ENCODE assay signal across 18 mouse cellular contexts in the genomic region with DNA sequence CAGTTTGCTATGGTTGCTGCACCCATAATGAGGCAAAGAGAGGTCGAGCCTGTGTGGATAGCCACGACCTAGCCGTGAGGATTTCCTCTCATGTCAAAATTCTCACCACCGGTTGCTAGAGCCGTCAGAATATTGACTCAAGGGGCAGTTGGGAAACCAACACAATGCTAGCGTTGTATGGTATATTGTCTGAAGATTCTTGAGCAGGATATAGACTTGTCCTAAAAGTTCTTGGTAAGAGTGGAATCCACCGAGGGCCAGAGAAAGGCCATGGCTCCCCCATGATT. TPM values are rescaled to one million over a fixed set of nuclear protein-coding genes. Genes with fewer than 3 reads are reported as not detected.
DNase-seq lines count a peak whose midpoint lies in the region; ATAC-seq and TF ChIP-seq lines count a peak whose summit lies in the region.
"Had no signal": no experiment of that assay in that cellular context is flagged by ENCODE, and none has a peak within 500 bp of the region (broad histone marks: within the 10 kb centered on the region; RNA-seq: fewer than 3 reads in every experiment).

No protein-coding gene starts in this region.

- H3K36me3 ChIP-seq in myocyte (ENCODE audit: control insufficient read depth, insufficient read depth) = peaks cover 5% of the 10 kb centered on the region
- no peaks in the 10 kb centered on the region; the same call in none of the 2 replicates for H3K36me3 ChIP-seq in stomach, postnatal 0 days (ENCODE audit: control insufficient read depth, insufficient read depth, low read length)

- H3K9me3 ChIP-seq in stomach, postnatal 0 days (ENCODE audit: control insufficient read depth, low read length) = no peaks in the 10 kb centered on the region
- H3K9me3 ChIP-seq: hindbrain, embryonic 12.5 days; neural tube, embryonic 12.5 days had no signal

- no peak overlapping the region for H3K9ac ChIP-seq in stomach, postnatal 0 days (ENCODE audit: low read length)
- H3K9ac ChIP-seq: hindbrain, embryonic 12.5 days; neural tube, embryonic 12.5 days had no signal

- peak overlapping the region; percentile 75 for H3K27ac ChIP-seq in cerebellum, adult 2 months (ENCODE audit: insufficient read depth, low read length)
- peak overlapping the region; percentile 58 for H3K27ac ChIP-seq in embryonic fibroblast, embryonic 13.5 days (ENCODE audit: insufficient read depth, low read length)
- H3K27ac ChIP-seq in stomach, postnatal 0 days (replicated peaks) = peak overlapping the region; percentile 74
- H3K27ac ChIP-seq: hindbrain, embryonic 12.5 days; neural tube, embryonic 12.5 days had no signal

- peaks cover 33% of the 10 kb centered on the region for H3K4me1 ChIP-seq in cerebellum, adult 2 months (ENCODE audit: control insufficient read depth, insufficient read depth, low read length)
- peaks cover 11% of the 10 kb centered on the region for H3K4me1 ChIP-seq in embryonic fibroblast, embryonic 13.5 days (ENCODE audit: control insufficient read depth, insufficient read depth, low read length)
- 0 out of 2 replicates have a peak, but pooled peaks cover 6% of the 10 kb centered on the region for H3K4me1 ChIP-seq in stomach, postnatal 0 days (replicated peaks; ENCODE audit: control insufficient read depth, insufficient read depth)

- ATAC-seq in stomach, postnatal 0 days (ENCODE audit: low FRiP score, low TSS enrichment) = no peak
- ATAC-seq in erythroid progenitor cell, adult 5-6 weeks (replicated peaks; ENCODE audit: low FRiP score, poor library complexity, severe bottlenecking) = no peak

- no peak for TF ChIP-seq CTCF in cerebellum, adult 2 months (IDR thresholded peaks at IDR 0.05; ENCODE audit: borderline replicate concordance, insufficient read depth, low read depth, low read length)
- no peak for TF ChIP-seq CTCF in embryonic fibroblast, embryonic 13.5 days (IDR thresholded peaks at IDR 0.05; ENCODE audit: borderline replicate concordance, insufficient read depth, low read length)
- TF ChIP-seq CTCF in stomach, postnatal 0 days (IDR thresholded peaks at IDR 0.05; ENCODE audit: low read depth) = no peak

- H3K27me3 ChIP-seq in cerebellum, adult 2 months (ENCODE audit: control insufficient read depth, insufficient read depth, low read length) = no peaks in the 10 kb centered on the region
- no peaks in the 10 kb centered on the region for H3K27me3 ChIP-seq in myocyte (ENCODE audit: control insufficient read depth, insufficient read depth, insufficient read length)
- no peaks in the 10 kb centered on the region for H3K27me3 ChIP-seq in stomach, postnatal 0 days (ENCODE audit: control insufficient read depth, insufficient read depth, low read length)
- H3K27me3 ChIP-seq: hindbrain, embryonic 12.5 days; neural tube, embryonic 12.5 days had no signal

- no peak for TF ChIP-seq EP300 in stomach, postnatal 0 days (optimal IDR thresholded peaks at IDR 0.05)

- H3K4me2 ChIP-seq in myocyte (ENCODE audit: low read depth) = peak overlapping the region; percentile 72
- H3K4me2 ChIP-seq in stomach, postnatal 0 days (replicated peaks; ENCODE audit: low read depth) = no peak overlapping the region
- H3K4me2 ChIP-seq: heart, embryonic 11.5 days; hindbrain, embryonic 12.5 days; neural tube, embryonic 12.5 days had no signal

- DNase-seq in cerebellum, adult 2 months = no peak
- no peak for DNase-seq in cerebellum, adult 9-10 months
- DNase-seq in stomach, postnatal 0 days (ENCODE audit: low spot score) = no peak
- DNase-seq in spleen, postnatal 14 days (ENCODE audit: low spot score in 2 of 2) = no peak
- DNase-seq: heart, adult 11 months; heart, postnatal 10 days; kidney, adult 18-20 months; kidney, postnatal 10 days; midbrain, embryonic 14.5 days; right cerebral cortex, postnatal 4 days; thymus, postnatal 25 days had no signal

- no peak overlapping the region for H3ac ChIP-seq in myocyte (ENCODE audit: control insufficient read depth, insufficient read length)

- 13% methylated on average over 7 of the region's 7 CpGs for WGBS in cerebellum, adult 2 months
- 55% methylated on average over 7 of the region's 7 CpGs for WGBS in stomach, postnatal 0 days

- H3K79me2 ChIP-seq in myocyte (ENCODE audit: control insufficient read depth, insufficient read depth) = peaks cover 79% of the 10 kb centered on the region

- H3K4me3 ChIP-seq in cerebellum, adult 2 months (replicated peaks; ENCODE audit: insufficient read depth, low read depth, low read length) = peak overlapping the region; percentile 54
- no peak overlapping the region for H3K4me3 ChIP-seq in embryonic fibroblast, embryonic 13.5 days (ENCODE audit: insufficient read depth, low read length)
- H3K4me3 ChIP-seq in myocyte = no peak overlapping the region
- H3K4me3 ChIP-seq in stomach, postnatal 0 days (ENCODE audit: low read depth, low read length) = no peak overlapping the region
- H3K4me3 ChIP-seq: erythroblast, embryonic 14.5 days; hindbrain, embryonic 12.5 days; neural tube, embryonic 12.5 days had no signal

- no peak for TF ChIP-seq POLR2A in cerebellum, adult 2 months (IDR thresholded peaks at IDR 0.05; ENCODE audit: borderline replicate concordance, insufficient read depth, low read length)
- TF ChIP-seq POLR2A in embryonic fibroblast, embryonic 13.5 days (IDR thresholded peaks at IDR 0.05; ENCODE audit: low read depth, low read length) = no peak
- no peak for TF ChIP-seq POLR2A in myocyte (IDR thresholded peaks at IDR 0.05; ENCODE audit: insufficient read length, low read depth)

TF ChIP-seq in myocyte, 11 proteins besides CTCF, POLR2A, EP300 and RAD21:
- no peak for TF ChIP-seq USF1 (IDR thresholded peaks at IDR 0.05; ENCODE audit: low read depth)
- TF ChIP-seq CEBPB (IDR thresholded peaks at IDR 0.05; ENCODE audit: insufficient read depth, poor library complexity, severe bottlenecking) = no peak
- no peak for TF ChIP-seq REST (IDR thresholded peaks at IDR 0.05; ENCODE audit: insufficient read depth, insufficient read length)
- no peak for TF ChIP-seq MAX (IDR thresholded peaks at IDR 0.05; ENCODE audit: low read depth)
- TF ChIP-seq MYOD1 (IDR thresholded peaks at IDR 0.05; ENCODE audit: control insufficient read depth in 1 of 3, insufficient read length in 2 of 3, low read depth in 2 of 3) = no peak
- no peak for TF ChIP-seq MYOG (IDR thresholded peaks at IDR 0.05; ENCODE audit: control insufficient read depth in 1 of 3, insufficient read depth in 1 of 3, insufficient read length in 2 of 3, low read depth in 2 of 3)
- no peak for TF ChIP-seq TCF12 (IDR thresholded peaks at IDR 0.05; ENCODE audit: insufficient read depth, poor library complexity, severe bottlenecking)

RNA-seq across cellular contexts. Expression of gene Btg1, which starts 12.1 kb away (rescaled TPM):
- 72.7 and 87.6 TPM in 2 replicates for polyA plus RNA-seq in cerebellum, adult 2 months (2012; rRNA removed)
- 65.8 and 66.4 TPM in 2 replicates for polyA plus RNA-seq in embryonic fibroblast, embryonic 13.5 days (2011; ENCODE audit: insufficient read length, low read depth, missing spikeins)
- polyA plus RNA-seq in myocyte (2012; fragmentation: generic; extraction: Trizol) = 49.9 TPM
- polyA plus RNA-seq in stomach, postnatal 0 days (2015; fragmentation: Nextera tagmentation; extraction: Ambion mirVana) = 59.8 and 63.0 TPM in 2 replicates
- 40.4 and 46.1 TPM in 2 replicates for total RNA-seq in erythroid progenitor cell, adult 5-6 weeks (2015; ENCODE audit: low replicate concordance)
- total RNA-seq in erythroid progenitor cell, adult 5-6 weeks (2017; ENCODE audit: low replicate concordance) = 27.8 and 34.9 TPM in 2 replicates
